9 mouse cellular contexts compared by ENCODE assay signal in genomic region chr17:52569584-52570270, GRCm38 (mm10). TPM values are rescaled to one million over a fixed set of nuclear protein-coding genes. Genes with fewer than 3 reads are reported as not detected.
A peak's percentile ranks its signal among the peaks of the same experiment; 100 is the strongest.
DNase-seq lines count a peak whose midpoint lies in the region; ATAC-seq lines count a peak whose summit lies in the region.
"Had no signal": no experiment of that assay in that cellular context is flagged by ENCODE, and none has a peak within 500 bp of the region (broad histone marks: within the 10 kb centered on the region; RNA-seq: fewer than 3 reads in every experiment).

No protein-coding gene starts in this region.

- 78% methylated on average over 4 of the region's 4 CpGs for WGBS in forebrain, embryonic 11.5 days
- WGBS in forebrain, embryonic 10.5 days: 79% methylated on average over 4 of the region's 4 CpGs
- WGBS in forebrain, embryonic 15.5 days: 66% methylated on average over 4 of the region's 4 CpGs
- WGBS in liver, embryonic 11.5 days: 79% methylated on average over 4 of the region's 4 CpGs

- H3K27ac ChIP-seq in forebrain, embryonic 11.5 days (ENCODE audit: low read depth, low read length): no peak overlapping the region
- H3K27ac ChIP-seq in forebrain, embryonic 10.5 days: no peak overlapping the region
- no peak overlapping the region for H3K27ac ChIP-seq in forebrain, embryonic 15.5 days (replicated peaks)
- H3K27ac ChIP-seq in liver, embryonic 11.5 days (ENCODE audit: low read depth, low read length): no peak overlapping the region
- H3K27ac ChIP-seq: embryonic facial prominence, embryonic 13.5 days had no signal

- no peak overlapping the region for H3K4me3 ChIP-seq in forebrain, embryonic 11.5 days (ENCODE audit: low read depth, low read length)
- H3K4me3 ChIP-seq in forebrain, embryonic 10.5 days: no peak overlapping the region
- H3K4me3 ChIP-seq in forebrain, embryonic 15.5 days: no peak overlapping the region
- H3K4me3 ChIP-seq in liver, embryonic 11.5 days (ENCODE audit: low read depth, low read length): no peak overlapping the region
- H3K4me3 ChIP-seq: embryonic facial prominence, embryonic 13.5 days had no signal

- DNase-seq in forebrain, embryonic 11.5 days (ENCODE audit: low spot score): no peak
- no peak for DNase-seq in forebrain, embryonic 10.5 days (ENCODE audit: extremely low spot score, low spot score)
- peak; percentile 66 for DNase-seq in naive thymus-derived CD4-positive, alpha-beta T cell, adult 2 months (ENCODE audit: low read depth)
- no peak for DNase-seq in lung, postnatal 4 days
- DNase-seq in liver, embryonic 11.5 days (ENCODE audit: low spot score): no peak

- no peaks in the 10 kb centered on the region for H3K4me1 ChIP-seq in forebrain, embryonic 11.5 days (replicated peaks; ENCODE audit: control insufficient read depth, insufficient read depth, low read length)
- no peaks in the 10 kb centered on the region for H3K4me1 ChIP-seq in forebrain, embryonic 10.5 days
- no peaks in the 10 kb centered on the region for H3K4me1 ChIP-seq in forebrain, embryonic 15.5 days
- no peaks in the 10 kb centered on the region for H3K4me1 ChIP-seq in liver, embryonic 11.5 days (replicated peaks; ENCODE audit: control insufficient read depth, insufficient read depth, low read length)
- H3K4me1 ChIP-seq: embryonic facial prominence, embryonic 13.5 days had no signal

- H3K36me3 ChIP-seq in forebrain, embryonic 11.5 days (ENCODE audit: control insufficient read depth, insufficient read depth, low read length): no peaks in the 10 kb centered on the region
- H3K36me3 ChIP-seq in forebrain, embryonic 10.5 days (replicated peaks): no peaks in the 10 kb centered on the region
- H3K36me3 ChIP-seq in forebrain, embryonic 15.5 days: no peaks in the 10 kb centered on the region
- H3K36me3 ChIP-seq in liver, embryonic 11.5 days (ENCODE audit: control insufficient read depth, insufficient read depth, low read length): no peaks in the 10 kb centered on the region
- H3K36me3 ChIP-seq: embryonic facial prominence, embryonic 13.5 days had no signal

- no peak overlapping the region for H3K4me2 ChIP-seq in forebrain, embryonic 11.5 days (ENCODE audit: low read depth, low read length, severe bottlenecking)
- no peak overlapping the region for H3K4me2 ChIP-seq in forebrain, embryonic 15.5 days (replicated peaks)
- no peak overlapping the region for H3K4me2 ChIP-seq in liver, embryonic 11.5 days
- H3K4me2 ChIP-seq: embryonic facial prominence, embryonic 13.5 days had no signal

- H3K27me3 ChIP-seq in forebrain, embryonic 11.5 days (ENCODE audit: control insufficient read depth, insufficient read depth, low read length): no peaks in the 10 kb centered on the region
- no peaks in the 10 kb centered on the region for H3K27me3 ChIP-seq in forebrain, embryonic 10.5 days (ENCODE audit: poor library complexity, severe bottlenecking)
- H3K27me3 ChIP-seq in forebrain, embryonic 15.5 days: no peaks in the 10 kb centered on the region
- no peaks in the 10 kb centered on the region for H3K27me3 ChIP-seq in liver, embryonic 11.5 days (replicated peaks; ENCODE audit: control insufficient read depth, insufficient read depth, low read length)
- H3K27me3 ChIP-seq: embryonic facial prominence, embryonic 13.5 days had no signal

- H3K9ac ChIP-seq in forebrain, embryonic 11.5 days (ENCODE audit: low read length): no peak overlapping the region
- H3K9ac ChIP-seq in forebrain, embryonic 15.5 days (replicated peaks): no peak overlapping the region
- H3K9ac ChIP-seq in liver, embryonic 11.5 days (ENCODE audit: low read depth, low read length): no peak overlapping the region
- H3K9ac ChIP-seq: embryonic facial prominence, embryonic 13.5 days had no signal

- H3K9me3 ChIP-seq in forebrain, embryonic 11.5 days (ENCODE audit: control insufficient read depth, low read length): no peaks in the 10 kb centered on the region
- no peaks in the 10 kb centered on the region for H3K9me3 ChIP-seq in forebrain, embryonic 10.5 days
- H3K9me3 ChIP-seq in forebrain, embryonic 15.5 days: no peaks in the 10 kb centered on the region
- no peaks in the 10 kb centered on the region for H3K9me3 ChIP-seq in liver, embryonic 11.5 days (ENCODE audit: control insufficient read depth, low read length)
- H3K9me3 ChIP-seq: embryonic facial prominence, embryonic 13.5 days had no signal

- peak; percentile 70; the same call in 1 of the 2 replicates for ATAC-seq in forebrain, embryonic 11.5 days (replicated peaks; ENCODE audit: low FRiP score)
- peak; percentile 51 for ATAC-seq in CD4-positive, CD25-positive, alpha-beta regulatory T cell, adult 4 months
- ATAC-seq in forebrain, embryonic 15.5 days (replicated peaks): peak; percentile 91
- ATAC-seq in liver, embryonic 11.5 days (replicated peaks; ENCODE audit: low FRiP score): no peak
- ATAC-seq in cerebellum, adult (ENCODE audit: insufficient number of reproducible peaks, low FRiP score, low TSS enrichment): no peak

RNA-seq across cellular contexts. Expression of gene Kcnh8, which starts 32.8 kb away (rescaled TPM):
- polyA plus RNA-seq in forebrain, embryonic 11.5 days (2014; fragmentation: Nextera tagmentation; extraction: Ambion mirVana): 1.8 and 1.9 TPM in 2 replicates
- 0.38 and 0.53 TPM in 2 replicates for polyA plus RNA-seq in forebrain, embryonic 10.5 days (2016; fragmentation: Nextera tagmentation; extraction: Ambion mirVana)
- not detected for polyA plus RNA-seq in CD4-positive, CD25-positive, alpha-beta regulatory T cell, adult 4 months (2017; shearing (Covaris generic))
- polyA plus RNA-seq in forebrain, embryonic 15.5 days (2015; fragmentation: Nextera tagmentation; extraction: Ambion mirVana): 4.1 and 4.4 TPM in 2 replicates
- polyA plus RNA-seq in liver, embryonic 11.5 days (2014; fragmentation: Nextera tagmentation; extraction: Ambion mirVana): 0.04 TPM in 1 of 2 replicates, not detected in the other

Comparison
In these comparisons a context has a peak if more than half of its experiments do, and no peak if none do; other contexts are left out.
1. ATAC-seq: peak in forebrain, embryonic 11.5 days (single experiment), CD4-positive, CD25-positive, alpha-beta regulatory T cell, adult 4 months (single experiment) and forebrain, embryonic 15.5 days (single experiment); none in liver, embryonic 11.5 days (single experiment) and cerebellum, adult (single experiment).